Mouse (Mus musculus): ENCODE measurements at regions not wholly inside any gene's neighbourhood (a gene's known extent, or its start where the extent isn't known, plus 50 kb on each side); places are given as distances from the start of the nearest gene placed in this dataset.

GRCm38 (mm10) chr8:126538136-126538535, 55.6 kb downstream of the Irf2bp2 start:
- DNase-seq (ENCODE audit: low read depth): no peak

GRCm38 (mm10) chr8:126536928-126537618, 56.7 kb downstream of the Irf2bp2 start:
- no peak for DNase-seq (ENCODE audit: low read depth)

- DNase-seq (ENCODE audit: low read depth): peak; percentile 75
Observed at GRCm38 (mm10) chr8:126536132-126536927, 57.5 kb downstream of the Irf2bp2 start.

- DNase-seq (ENCODE audit: low read depth): no peak
Observed at GRCm38 (mm10) chr8:126532284-126532974, 57.6 kb upstream of the Tarbp1 start.

- DNase-seq (ENCODE audit: low read depth): no peak
Observed at GRCm38 (mm10) chr8:126531459-126531858, 56.6 kb upstream of the Tarbp1 start.

- DNase-seq (ENCODE audit: low read depth): no peak
Observed at GRCm38 (mm10) chr8:126529409-126529808, 54.5 kb upstream of the Tarbp1 start.

GRCm38 (mm10) chr8:126528434-126529080, 53.7 kb upstream of the Tarbp1 start:
- DNase-seq (ENCODE audit: low read depth): no peak

- no peak for DNase-seq (ENCODE audit: low read depth)
Observed at GRCm38 (mm10) chr8:126526864-126527571, 52.2 kb upstream of the Tarbp1 start.

GRCm38 (mm10) chr8:126525575-126525974, 50.7 kb upstream of the Tarbp1 start:
- no peak for DNase-seq (ENCODE audit: low read depth)
